Mouse (Mus musculus) hindbrain, embryonic 10.5 days (tissue): ENCODE measurements around the gene Rspo3. TPM values are rescaled to one million over a fixed set of nuclear protein-coding genes. Genes with fewer than 3 reads are reported as not detected.

Source experiments
- DNase-seq: peaks from one replicate; pipeline ENCODE4 v3.0.0-alpha.2; 2017; ENCODE audit warnings: low spot score
- H3K27ac ChIP-seq: fragments of 300-500 bp; sonication (generic); 2 replicates; pipeline ENCODE4 v1.5.1; 2016; ENCODE audit warnings: mild to moderate bottlenecking, moderate library complexity
- H3K27me3 ChIP-seq: fragments of 300-500 bp; sonication (generic); 2 replicates; pipeline ENCODE4 v1.6.1; 2016; ENCODE audit warnings: mild to moderate bottlenecking; ENCODE audit not compliant: poor library complexity, insufficient read depth, severe bottlenecking
- H3K36me3 ChIP-seq: fragments of 300-500 bp; sonication (generic); 2 replicates; pipeline ENCODE4 v1.6.1; 2016; ENCODE audit warnings: mild to moderate bottlenecking, moderate library complexity
- H3K4me1 ChIP-seq: fragments of 300-500 bp; sonication (generic); replicated peaks from 2 replicates; pipeline ENCODE4 v1.6.1; 2016; ENCODE audit warnings: mild to moderate bottlenecking
- H3K4me3 ChIP-seq: fragments of 300-500 bp; sonication (generic); 2 replicates; pipeline ENCODE4 v1.5.1; 2016; ENCODE audit warnings: mild to moderate bottlenecking, moderate library complexity
- H3K9me3 ChIP-seq: fragments of 300-500 bp; sonication (generic); 2 replicates; pipeline ENCODE4 v1.6.1; 2016; ENCODE audit warnings: mild to moderate bottlenecking, moderate library complexity
- WGBS: fragments of 180-500 bp; shearing (Covaris S2); methylation state at CpG from one replicate; pipeline ENCODE4 v1.1.7; 2016; 5-methylcytosine and 5-hydroxymethylcytosine counted together
- polyA plus RNA-seq: library from polyadenylated mRNA; unstranded; fragments of >200 nt; fragmentation: Nextera tagmentation; extraction: Ambion mirVana; gene quantifications from 2 replicates; pipeline ENCODE4 v1.2.1, GENCODE M21; 2016

Gene Rspo3
- polyA plus RNA-seq, 1 experiment from 2014 or later: 4.6 TPM

GRCm38 (mm10) chr10:29508167-29508566 lies 27.5 kb downstream of the Rspo3 start:
- no peak overlapping the region for H3K27ac ChIP-seq
- H3K9me3 ChIP-seq: no peaks in the 10 kb centered on the region
- 74% methylated on average over 2 of the region's 2 CpGs for WGBS
- no peaks in the 10 kb centered on the region for H3K36me3 ChIP-seq
- H3K4me1 ChIP-seq: no peaks in the 10 kb centered on the region
- no peak overlapping the region for H3K4me3 ChIP-seq
- DNase-seq: no peak
- no peaks in the 10 kb centered on the region for H3K27me3 ChIP-seq

- no peak for DNase-seq
- Histone ChIP-seq H3K4me1 (no peaks in the 10 kb centered on the region), H3K4me3 (no peak overlapping the region), H3K9me3 (no peaks in the 10 kb centered on the region), H3K27me3 (no peaks in the 10 kb centered on the region), H3K27ac (no peak overlapping the region), H3K36me3 (no peaks in the 10 kb centered on the region)
- WGBS: 75% methylated on average over 3 of the region's 3 CpGs
Measured at GRCm38 (mm10) chr10:29497205-29497822, 38.4 kb downstream of the Rspo3 start.

GRCm38 (mm10) chr10:29493996-29494395 lies 41.7 kb downstream of the Rspo3 start:
- 77% methylated on average over 1 of the region's 1 CpGs for WGBS
- H3K36me3 ChIP-seq: no peaks in the 10 kb centered on the region
- H3K4me1 ChIP-seq: no peaks in the 10 kb centered on the region
- H3K9me3 ChIP-seq: no peaks in the 10 kb centered on the region
- H3K4me3 ChIP-seq: no peak overlapping the region
- H3K27me3 ChIP-seq: no peaks in the 10 kb centered on the region
- H3K27ac ChIP-seq: no peak overlapping the region
- no peak for DNase-seq

GRCm38 (mm10) chr10:29480945-29481344 lies 54.7 kb downstream of the Rspo3 start:
- H3K27me3 ChIP-seq: no peaks in the 10 kb centered on the region
- 64% methylated on average over 1 of the region's 1 CpGs for WGBS
- DNase-seq: no peak

GRCm38 (mm10) chr10:29479401-29479800 lies 56.3 kb downstream of the Rspo3 start:
- Histone ChIP-seq H3K4me3 (no peak overlapping the region), H3K9me3 (no peaks in the 10 kb centered on the region), H3K27me3 (no peaks in the 10 kb centered on the region), H3K4me1 (no peaks in the 10 kb centered on the region), H3K27ac (no peak overlapping the region), H3K36me3 (no peaks in the 10 kb centered on the region)
- WGBS: 80% methylated on average over 3 of the region's 3 CpGs
- no peak for DNase-seq

More at GRCm38 (mm10) chr10:29480945-29481344, 54.7 kb downstream of the Rspo3 start:
- H3K4me3 ChIP-seq: no peak overlapping the region
- H3K9me3 ChIP-seq: no peaks in the 10 kb centered on the region
- no peaks in the 10 kb centered on the region for H3K36me3 ChIP-seq
- no peak overlapping the region for H3K27ac ChIP-seq
- no peaks in the 10 kb centered on the region for H3K4me1 ChIP-seq

- 69% methylated on average over 5 of the region's 5 CpGs for WGBS
- H3K4me3 ChIP-seq: no peak overlapping the region
- H3K4me1 ChIP-seq: no peaks in the 10 kb centered on the region
- H3K27ac ChIP-seq: no peak overlapping the region
- H3K36me3 ChIP-seq: no peaks in the 10 kb centered on the region
- no peak for DNase-seq
- no peaks in the 10 kb centered on the region for H3K9me3 ChIP-seq
- no peaks in the 10 kb centered on the region for H3K27me3 ChIP-seq
Measured at GRCm38 (mm10) chr10:29470454-29470853, 65.2 kb downstream of the Rspo3 start.

GRCm38 (mm10) chr10:29460100-29460499 lies 75.6 kb downstream of the Rspo3 start:
- Histone ChIP-seq H3K36me3 (no peaks in the 10 kb centered on the region), H3K27ac (no peak overlapping the region), H3K9me3 (no peaks in the 10 kb centered on the region), H3K4me1 (no peaks in the 10 kb centered on the region), H3K4me3 (no peak overlapping the region), H3K27me3 (no peaks in the 10 kb centered on the region)
- 73% methylated on average over 3 of the region's 3 CpGs for WGBS
- no peak for DNase-seq

GRCm38 (mm10) chr10:29459632-29460031 lies 76.0 kb downstream of the Rspo3 start:
- DNase-seq: no peak
- 74% methylated on average over 2 of the region's 2 CpGs for WGBS
- no peaks in the 10 kb centered on the region for H3K36me3 ChIP-seq

GRCm38 (mm10) chr10:29445076-29445475 lies 90.6 kb downstream of the Rspo3 start:
- 86% methylated on average over 3 of the region's 3 CpGs for WGBS
- Histone ChIP-seq H3K27me3 (no peaks in the 10 kb centered on the region), H3K4me1 (no peaks in the 10 kb centered on the region), H3K9me3 (no peaks in the 10 kb centered on the region), H3K4me3 (no peak overlapping the region), H3K27ac (no peak overlapping the region), H3K36me3 (no peaks in the 10 kb centered on the region)
- DNase-seq: no peak

More at GRCm38 (mm10) chr10:29459632-29460031, 76.0 kb downstream of the Rspo3 start:
- H3K4me1 ChIP-seq: no peaks in the 10 kb centered on the region
- H3K9me3 ChIP-seq: no peaks in the 10 kb centered on the region
- H3K27me3 ChIP-seq: no peaks in the 10 kb centered on the region
- H3K4me3 ChIP-seq: no peak overlapping the region
- no peak overlapping the region for H3K27ac ChIP-seq

GRCm38 (mm10) chr10:29441297-29441696 lies 94.4 kb downstream of the Rspo3 start:
- H3K4me3 ChIP-seq: no peak overlapping the region
- H3K36me3 ChIP-seq: no peaks in the 10 kb centered on the region
- no peaks in the 10 kb centered on the region for H3K9me3 ChIP-seq
- H3K27me3 ChIP-seq: no peaks in the 10 kb centered on the region
- H3K27ac ChIP-seq: no peak overlapping the region
- no peak for DNase-seq
- H3K4me1 ChIP-seq: no peaks in the 10 kb centered on the region
- 86% methylated on average over 5 of the region's 5 CpGs for WGBS

GRCm38 (mm10) chr10:29432935-29433453 lies 102.7 kb downstream of the Rspo3 start:
- H3K36me3 ChIP-seq: no peaks in the 10 kb centered on the region
- H3K4me1 ChIP-seq: no peaks in the 10 kb centered on the region
- no peak for DNase-seq
- no peaks in the 10 kb centered on the region for H3K27me3 ChIP-seq
- no peaks in the 10 kb centered on the region for H3K9me3 ChIP-seq
- H3K27ac ChIP-seq: no peak overlapping the region
- H3K4me3 ChIP-seq: no peak overlapping the region
- 85% methylated on average over 1 of the region's 1 CpGs for WGBS

- Histone ChIP-seq H3K36me3 (no peaks in the 10 kb centered on the region), H3K4me3 (no peak overlapping the region), H3K4me1 (no peaks in the 10 kb centered on the region), H3K27me3 (no peaks in the 10 kb centered on the region), H3K27ac (no peak overlapping the region), H3K9me3 (no peaks in the 10 kb centered on the region)
- no peak for DNase-seq
- 85% methylated on average over 2 of the region's 2 CpGs for WGBS
Measured at GRCm38 (mm10) chr10:29426660-29427059, 109.0 kb downstream of the Rspo3 start.

- Histone ChIP-seq H3K36me3 (no peaks in the 10 kb centered on the region), H3K27ac (no peak overlapping the region), H3K27me3 (no peaks in the 10 kb centered on the region), H3K4me1 (no peaks in the 10 kb centered on the region), H3K9me3 (no peaks in the 10 kb centered on the region), H3K4me3 (no peak overlapping the region)
- WGBS: 89% methylated on average over 2 of the region's 2 CpGs
- DNase-seq: no peak
Measured at GRCm38 (mm10) chr10:29424571-29424970, 111.1 kb downstream of the Rspo3 start.

GRCm38 (mm10) chr10:29414361-29414760 lies 121.3 kb downstream of the Rspo3 start:
- DNase-seq: no peak
- H3K27me3 ChIP-seq: no peaks in the 10 kb centered on the region
- H3K4me3 ChIP-seq: no peak overlapping the region
- no peaks in the 10 kb centered on the region for H3K9me3 ChIP-seq
- 76% methylated on average over 2 of the region's 2 CpGs for WGBS
- no peaks in the 10 kb centered on the region for H3K4me1 ChIP-seq
- no peak overlapping the region for H3K27ac ChIP-seq
- H3K36me3 ChIP-seq: no peaks in the 10 kb centered on the region
